Mouse (Mus musculus) adrenal gland, postnatal 36 days (tissue): ENCODE measurements at regions not wholly inside any gene's neighbourhood (a gene's known extent, or its start where the extent isn't known, plus 50 kb on each side); places are given as distances from the start of the nearest gene placed in this dataset.

Experiments
- DNase-seq, 2 experiments: peaks; one replicate each; pipeline ENCODE4 v3.0.0; 2021; ENCODE audit warnings: mixed read lengths in 1 of 2

DNA sequence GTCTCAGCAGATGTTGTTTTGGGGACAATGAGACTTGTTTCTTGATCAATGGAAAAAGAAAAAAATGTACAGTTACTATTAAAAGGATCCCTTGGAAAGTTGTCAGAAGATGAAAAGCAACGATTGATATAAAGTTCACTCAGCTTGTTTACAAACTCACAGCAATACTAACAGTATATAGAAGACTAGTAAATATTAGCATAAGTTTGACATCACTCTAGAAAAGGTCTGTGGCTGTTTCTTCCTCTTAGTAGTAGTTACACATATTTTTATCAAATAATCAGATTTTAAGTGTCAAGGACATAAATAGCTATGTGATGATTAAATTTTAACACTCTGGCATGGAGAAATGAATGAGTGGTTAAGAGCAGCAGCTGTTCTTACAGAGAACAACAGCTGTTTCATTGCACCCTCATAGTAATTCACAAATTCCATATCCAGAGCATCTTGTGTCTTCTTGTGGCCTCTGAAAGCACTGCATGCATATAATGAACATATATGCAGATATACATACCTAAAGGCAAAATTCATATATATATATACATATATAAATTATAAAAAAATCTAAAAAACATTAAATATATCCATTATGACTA, 179.1 kb upstream of the Pcdh10 start:
- DNase-seq = no peak

DNA sequence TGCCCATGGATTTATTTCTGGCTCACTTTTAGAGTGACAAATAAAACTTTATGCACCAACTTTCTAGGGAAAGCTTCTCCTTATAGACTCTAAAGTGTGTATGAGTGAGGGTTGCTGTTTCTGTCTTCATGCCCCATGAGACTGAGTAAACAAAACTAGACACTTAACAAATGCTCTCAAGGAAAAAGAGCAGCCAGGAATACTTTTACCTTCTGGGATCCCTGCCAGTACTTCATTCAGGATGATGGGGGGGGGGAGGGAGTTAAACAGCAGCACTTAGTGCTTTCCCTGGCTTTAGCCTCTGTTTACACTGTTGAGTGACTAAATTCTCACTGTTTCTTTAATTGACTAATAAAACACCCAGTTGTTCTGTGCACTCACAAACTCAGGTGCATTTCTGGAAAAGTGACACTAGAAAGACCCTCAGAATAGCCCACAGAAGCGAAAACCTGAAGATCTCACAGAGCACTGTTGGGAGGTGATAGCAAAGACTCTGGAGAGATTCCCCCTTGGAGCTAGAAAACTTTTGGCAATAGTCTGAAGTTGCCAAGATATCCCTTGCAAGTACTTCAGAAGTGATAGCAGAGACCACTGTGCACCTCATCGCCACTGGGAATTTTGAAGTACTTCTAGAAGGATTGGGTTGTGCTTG, 173.7 kb upstream of the Pcdh10 start:
- no peak for DNase-seq

DNA sequence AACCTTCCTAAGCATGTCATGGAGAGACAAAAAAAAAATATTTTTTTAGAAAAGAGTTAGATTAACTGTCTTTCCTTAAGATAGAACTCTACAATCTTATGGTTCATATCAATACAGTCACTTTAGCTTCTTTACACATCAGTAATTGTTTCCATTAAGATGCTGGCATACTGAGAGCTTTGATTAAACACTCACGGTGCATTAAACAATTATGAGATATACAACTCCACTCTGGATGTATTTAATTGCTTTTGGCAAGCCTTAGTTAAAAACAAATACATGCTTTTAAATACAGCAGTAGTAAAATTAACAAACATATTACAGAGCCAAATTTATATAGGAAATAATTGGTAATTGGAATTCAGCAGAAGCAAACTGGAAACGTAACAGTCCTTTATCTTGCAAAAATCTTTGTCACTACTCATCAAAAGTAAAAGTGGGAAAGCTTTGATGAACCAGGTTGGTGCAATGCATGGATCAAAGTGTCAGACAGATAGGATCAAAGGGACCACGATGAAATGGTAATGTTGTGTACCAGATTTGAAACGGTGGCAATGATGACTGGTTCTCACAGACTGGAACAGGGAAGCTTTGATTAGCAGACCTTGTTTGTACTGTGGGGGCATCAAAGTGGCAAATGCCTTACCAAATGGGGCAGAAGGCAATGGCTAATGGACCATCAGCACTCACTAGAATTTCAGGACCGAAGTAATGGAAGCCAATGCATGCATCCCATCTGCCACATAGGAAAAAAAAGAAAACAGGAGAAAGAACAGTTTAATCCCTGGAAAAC, 146.4 kb upstream of the Pcdh10 start:
- DNase-seq = no peak

DNA sequence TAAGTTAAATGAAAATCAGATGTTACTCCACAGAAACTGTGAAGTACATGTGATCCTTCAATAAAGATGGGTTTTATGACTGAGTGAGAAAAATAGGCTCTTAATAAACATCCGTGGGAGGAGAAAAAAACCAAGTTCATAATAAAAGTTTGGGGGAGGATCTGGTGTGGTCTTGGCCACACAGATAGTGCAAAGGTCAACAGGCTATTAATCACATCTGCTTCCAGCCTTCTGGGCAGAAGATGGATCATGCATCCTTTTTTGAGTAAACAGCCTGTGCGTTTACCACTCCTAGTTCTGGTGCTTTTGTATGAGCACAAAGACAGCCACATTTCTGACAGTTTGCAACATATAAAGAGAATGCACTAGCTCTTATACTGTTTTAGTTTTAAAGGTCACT, 139.7 kb upstream of the Pcdh10 start:
- DNase-seq = no peak

DNA sequence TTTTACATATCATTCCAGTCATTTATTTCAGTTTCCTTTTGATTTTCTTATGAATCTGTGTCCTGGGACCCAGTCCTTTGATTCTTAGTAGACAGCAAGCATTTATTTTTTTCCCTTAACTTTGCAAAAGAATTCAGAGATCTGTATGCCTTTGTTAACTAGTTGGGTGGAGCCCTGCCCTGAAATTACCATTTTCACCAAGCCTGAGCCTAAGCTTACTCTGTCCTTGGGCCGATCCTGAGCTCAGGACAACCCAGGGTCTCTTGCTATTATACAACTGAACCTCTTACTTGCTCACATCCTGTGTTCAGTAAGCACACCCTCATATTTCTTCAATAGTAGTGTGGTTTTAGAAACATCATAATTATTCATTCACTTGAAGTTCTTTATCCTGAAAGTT, 132.7 kb upstream of the Pcdh10 start:
- DNase-seq = no peak

DNA sequence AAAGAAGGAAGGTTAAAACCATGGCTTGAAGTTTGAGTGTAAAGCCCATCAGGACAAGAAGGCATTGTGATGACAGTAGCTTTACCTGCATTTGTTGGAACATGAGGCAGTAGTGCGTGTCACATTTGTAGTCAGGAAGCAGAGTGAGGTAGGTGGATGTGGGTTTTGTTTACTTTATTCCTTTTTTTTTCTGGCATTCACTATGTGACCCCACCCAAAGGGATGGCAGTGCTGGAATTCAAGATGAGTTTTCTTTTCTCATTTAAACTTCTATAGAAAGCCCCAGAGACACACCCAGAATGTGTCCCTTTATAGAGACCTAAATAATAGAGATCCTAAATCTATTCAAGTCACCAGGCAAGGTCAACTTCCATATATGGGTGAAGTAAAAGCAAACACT, 131.6 kb upstream of the Pcdh10 start:
- no peak for DNase-seq

DNA sequence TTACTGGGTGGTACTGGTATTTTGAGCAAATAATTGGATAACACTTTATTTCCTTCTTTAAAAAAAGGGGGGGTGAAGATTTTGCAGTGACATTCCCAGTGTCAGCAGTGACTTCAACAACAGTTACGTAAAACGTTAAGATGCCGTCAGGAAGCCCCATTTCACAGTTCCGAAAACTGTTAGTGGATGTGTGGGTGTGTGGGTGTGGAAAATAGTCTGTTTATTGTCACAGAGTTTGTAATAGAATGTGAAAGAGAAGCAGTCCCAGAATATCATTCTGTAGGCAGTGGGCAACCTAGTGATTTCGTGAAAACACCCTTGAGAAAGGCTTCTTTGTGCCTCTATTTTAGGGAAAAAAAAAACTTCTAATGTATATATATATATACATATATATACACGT, 101.4 kb upstream of the Pcdh10 start:
- DNase-seq = no peak

DNA sequence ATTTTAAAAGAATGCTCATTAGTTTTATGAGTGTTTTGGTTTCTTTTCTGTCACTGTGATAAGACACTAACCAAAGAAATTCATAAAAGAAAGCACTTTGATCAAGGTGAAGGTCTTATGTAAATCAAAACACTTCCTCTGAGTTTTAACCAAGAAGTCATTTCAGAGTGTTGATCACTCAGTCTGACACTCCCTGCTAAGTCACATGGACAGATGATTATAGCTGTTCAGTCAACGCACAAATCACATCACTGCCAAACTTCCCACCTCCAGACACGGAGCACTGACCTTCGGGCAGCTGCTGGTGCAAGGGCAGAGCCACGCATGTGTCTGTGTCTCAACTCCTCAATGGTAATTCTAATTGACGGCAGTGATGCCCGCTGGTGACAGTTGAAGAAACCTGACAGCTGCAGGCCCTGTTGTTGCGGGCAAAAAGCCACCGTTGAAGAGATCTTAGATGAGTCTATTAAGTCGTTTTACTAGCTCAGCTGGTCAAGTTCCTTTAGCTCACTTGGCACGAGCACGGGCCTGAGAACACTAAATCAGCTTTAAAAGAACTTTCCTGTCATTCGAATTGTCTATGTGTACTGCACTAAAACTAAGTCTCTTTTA, 80.8 kb upstream of the Pcdh10 start:
- DNase-seq = peak in 1 of 2 experiments; percentile 12

DNA sequence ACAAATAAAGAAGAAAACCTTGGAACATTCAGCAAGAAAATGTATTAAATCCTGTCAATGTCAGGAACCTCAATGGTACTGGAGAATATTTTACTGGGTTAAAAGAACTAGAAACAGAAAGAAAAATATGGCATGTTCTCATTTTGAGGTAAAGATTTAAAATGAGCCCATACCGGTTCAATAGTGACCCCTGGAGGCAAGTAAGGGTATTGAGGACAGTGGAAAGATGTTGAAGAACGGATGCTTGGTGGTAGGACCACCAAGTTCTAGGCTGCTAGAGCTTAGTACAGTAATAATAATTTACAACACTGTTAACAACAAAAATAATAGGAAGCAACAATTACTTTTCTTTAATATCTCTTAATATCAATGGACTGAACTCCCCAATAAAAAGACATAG, 58.9 kb upstream of the Pcdh10 start:
- DNase-seq = no peak
